Mouse (Mus musculus) thymus, adult 2 months (tissue): Measurements from ENCODE around the gene Shisa6. TPM values are rescaled to one million over a fixed set of nuclear protein-coding genes. Genes with fewer than 3 reads are reported as not detected.

Experiments
- DNase-seq: peaks from one replicate; pipeline ENCODE4 v3.0.0; 2021
- H3K27ac ChIP-seq: fragments of 200-500 bp; 2 replicates; pipeline ENCODE4 v1.5.1; 2012; ENCODE audit warnings: low read length, control low read depth; ENCODE audit not compliant: control insufficient read depth, insufficient read depth
- H3K27me3 ChIP-seq: fragments of 200-500 bp; 2 replicates; pipeline ENCODE4 v1.6.1; 2012; ENCODE audit warnings: mild to moderate bottlenecking, low read length, moderate library complexity, mixed read lengths; ENCODE audit not compliant: control insufficient read depth, insufficient read depth
- H3K36me3 ChIP-seq: fragments of 200-500 bp; 2 replicates; pipeline ENCODE4 v1.6.1; 2012; ENCODE audit warnings: mild to moderate bottlenecking, low read length, moderate library complexity; ENCODE audit not compliant: control insufficient read depth, insufficient read depth
- H3K4me1 ChIP-seq: fragments of 200-500 bp; replicated peaks from 2 replicates; pipeline ENCODE4 v1.6.1; 2012; ENCODE audit warnings: low read length; ENCODE audit not compliant: control insufficient read depth, insufficient read depth
- H3K4me3 ChIP-seq: fragments of 200-500 bp; 2 replicates; pipeline ENCODE4 v1.5.1; 2012; ENCODE audit warnings: mild to moderate bottlenecking, low read length, control low read depth, moderate library complexity; ENCODE audit not compliant: control insufficient read depth, insufficient read depth
- CTCF ChIP-seq: fragments of 200-500 bp; IDR thresholded peaks from 2 replicates; pipeline ENCODE4 v1.5.1; 2012; ENCODE audit warnings: mild to moderate bottlenecking, control low read depth, low read length, moderate library complexity, borderline replicate concordance; ENCODE audit not compliant: control insufficient read depth, poor library complexity, insufficient read depth; ENCODE audit errors: extremely low read depth
- POLR2A ChIP-seq: fragments of 200-500 bp; IDR thresholded peaks from 2 replicates; pipeline ENCODE4 v1.6.1; 2012; ENCODE audit warnings: mild to moderate bottlenecking, low read length, control low read depth, moderate library complexity; ENCODE audit not compliant: control insufficient read depth, poor library complexity, insufficient read depth; ENCODE audit errors: extremely low read depth
- WGBS: fragments of 180-500 bp; shearing (Covaris S2); methylation state at CpG from one replicate; pipeline ENCODE4 v1.1.7; 2018; 5-methylcytosine and 5-hydroxymethylcytosine counted together
- polyA plus RNA-seq: library from polyadenylated mRNA; depleted of rRNA; stranded (reverse); fragments of >200 nt; gene quantifications from 2 replicates; pipeline ENCODE4 v1.2.3, GENCODE M21; 2012

The Shisa6 gene
- polyA plus RNA-seq, 1 experiment, result 1.8 TPM

- DNase-seq, result no peak
- no peaks in the 10 kb centered on the region for H3K27me3 ChIP-seq
- WGBS, result 61% methylated on average over 3 of the region's 3 CpGs
- H3K4me1 ChIP-seq, result no peaks in the 10 kb centered on the region
- H3K27ac ChIP-seq, result no peak overlapping the region
- no peak for TF ChIP-seq CTCF
- TF ChIP-seq POLR2A, result no peak
- no peaks in the 10 kb centered on the region for H3K36me3 ChIP-seq
- no peak overlapping the region for H3K4me3 ChIP-seq
Measured at GRCm38 (mm10) chr11:66344822-66345221, 180.9 kb downstream of the Shisa6 start.

GRCm38 (mm10) chr11:66336313-66336712 lies 189.5 kb downstream of the Shisa6 start:
- no peak for TF ChIP-seq POLR2A
- TF ChIP-seq CTCF, result no peak
- Histone ChIP-seq H3K27me3 (no peaks in the 10 kb centered on the region), H3K36me3 (no peaks in the 10 kb centered on the region), H3K4me3 (no peak overlapping the region), H3K4me1 (no peaks in the 10 kb centered on the region), H3K27ac (no peak overlapping the region)
- DNase-seq, result no peak

- DNase-seq, result no peak
- Histone ChIP-seq H3K27me3 (no peaks in the 10 kb centered on the region), H3K27ac (no peak overlapping the region), H3K36me3 (no peaks in the 10 kb centered on the region), H3K4me3 (no peak overlapping the region), H3K4me1 (no peaks in the 10 kb centered on the region)
- WGBS, result 87% methylated on average over 7 of the region's 7 CpGs
- TF ChIP-seq CTCF (no peak), POLR2A (no peak)
Measured at GRCm38 (mm10) chr11:66312764-66313163, 213.0 kb downstream of the Shisa6 start.

GRCm38 (mm10) chr11:66304396-66304795 lies 221.4 kb downstream of the Shisa6 start:
- 77% methylated on average over 1 of the region's 1 CpGs for WGBS

GRCm38 (mm10) chr11:66274707-66275081 lies 251.1 kb downstream of the Shisa6 start:
- Histone ChIP-seq H3K27ac (no peak overlapping the region), H3K4me3 (no peak overlapping the region), H3K36me3 (no peaks in the 10 kb centered on the region), H3K27me3 (no peaks in the 10 kb centered on the region), H3K4me1 (no peaks in the 10 kb centered on the region)
- no peak for TF ChIP-seq POLR2A
- no peak for TF ChIP-seq CTCF
- WGBS, result 89% methylated on average over 2 of the region's 2 CpGs
- no peak for DNase-seq

More at GRCm38 (mm10) chr11:66304396-66304795, 221.4 kb downstream of the Shisa6 start:
- no peak for TF ChIP-seq POLR2A
- TF ChIP-seq CTCF, result no peak
- H3K4me3 ChIP-seq, result no peak overlapping the region
- H3K27me3 ChIP-seq, result no peaks in the 10 kb centered on the region
- H3K27ac ChIP-seq, result no peak overlapping the region
- DNase-seq, result no peak
- H3K36me3 ChIP-seq, result no peaks in the 10 kb centered on the region
- H3K4me1 ChIP-seq, result no peaks in the 10 kb centered on the region

- Histone ChIP-seq H3K4me1 (no peaks in the 10 kb centered on the region), H3K4me3 (no peak overlapping the region), H3K27ac (no peak overlapping the region), H3K27me3 (no peaks in the 10 kb centered on the region), H3K36me3 (no peaks in the 10 kb centered on the region)
- DNase-seq, result no peak
- no peak for TF ChIP-seq POLR2A
- TF ChIP-seq CTCF, result no peak
- WGBS, result 79% methylated on average over 8 of the region's 8 CpGs
Measured at GRCm38 (mm10) chr11:66273904-66274706, 251.7 kb downstream of the Shisa6 start.
